Mouse (Mus musculus) kidney, adult 8-10 months (tissue): ENCODE measurements at regions not wholly inside any gene's neighbourhood (a gene's known extent, or its start where the extent isn't known, plus 50 kb on each side); places are given as distances from the start of the nearest gene placed in this dataset.

Experiments used
- DNase-seq, 2 experiments: peaks; one replicate each; pipeline ENCODE4 v3.0.0; 2022

DNA sequence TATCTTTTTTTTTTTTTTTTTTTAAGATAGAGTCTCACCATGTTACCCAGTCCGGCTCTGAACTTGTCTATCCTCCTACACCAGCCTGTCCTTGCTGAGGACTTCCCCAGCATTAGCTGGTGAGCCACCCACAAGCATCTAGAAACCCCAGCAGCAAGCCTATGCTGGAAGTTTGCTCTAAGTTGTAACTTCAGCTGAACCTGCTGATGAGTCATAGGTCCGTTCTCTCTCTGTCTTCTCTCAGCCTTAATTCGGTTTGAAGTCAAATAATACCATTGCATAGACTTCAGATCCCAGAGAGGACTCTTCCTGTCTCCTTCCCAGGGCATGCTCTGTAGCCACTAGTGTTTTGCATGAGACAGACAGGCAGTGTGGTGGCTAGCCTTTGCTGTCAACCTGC lies 68.3 kb upstream of the Myrip start:
- no peak for DNase-seq

DNA sequence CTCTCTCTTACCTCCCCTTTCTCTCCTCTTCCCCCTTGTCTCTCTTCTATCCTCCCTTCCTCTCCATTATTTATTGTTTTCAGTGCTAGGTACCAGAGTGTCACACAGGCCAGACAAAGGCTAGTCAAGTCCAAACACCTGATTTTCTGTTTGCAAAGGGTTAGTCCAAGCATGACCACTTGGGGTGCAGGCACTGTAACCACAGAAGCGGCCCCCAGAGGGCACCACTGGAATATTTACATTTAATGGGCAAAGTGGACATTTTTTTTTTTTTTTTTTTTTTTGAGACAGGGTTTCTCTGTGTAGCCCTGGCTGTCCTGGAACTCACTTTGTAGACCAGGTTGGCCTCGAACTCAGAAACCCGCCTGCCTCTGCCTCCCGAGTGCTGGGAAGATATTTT lies 66.3 kb upstream of the Myrip start:
- peak in 1 of 2 experiments; percentile 29 for DNase-seq

DNA sequence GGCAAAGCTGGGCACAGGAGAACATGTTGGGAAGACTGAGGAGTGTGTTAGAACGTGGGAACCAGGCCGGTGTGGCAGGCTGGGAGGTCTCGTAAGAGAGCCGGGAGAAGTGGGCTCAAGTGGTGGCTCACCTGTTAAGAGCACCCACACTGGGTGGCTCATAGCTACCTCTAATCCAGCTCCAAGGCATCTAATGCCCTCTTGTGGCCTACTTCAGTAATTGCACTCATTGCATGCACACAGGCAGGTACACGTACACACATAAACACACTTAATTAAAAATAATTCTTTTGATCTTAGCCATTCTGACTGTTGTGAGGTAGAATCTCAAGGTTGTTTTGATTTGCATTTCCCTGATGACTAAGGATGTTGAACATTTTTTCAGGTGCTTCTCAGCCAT lies 55.9 kb upstream of the Myrip start:
- DNase-seq: no peak

DNA sequence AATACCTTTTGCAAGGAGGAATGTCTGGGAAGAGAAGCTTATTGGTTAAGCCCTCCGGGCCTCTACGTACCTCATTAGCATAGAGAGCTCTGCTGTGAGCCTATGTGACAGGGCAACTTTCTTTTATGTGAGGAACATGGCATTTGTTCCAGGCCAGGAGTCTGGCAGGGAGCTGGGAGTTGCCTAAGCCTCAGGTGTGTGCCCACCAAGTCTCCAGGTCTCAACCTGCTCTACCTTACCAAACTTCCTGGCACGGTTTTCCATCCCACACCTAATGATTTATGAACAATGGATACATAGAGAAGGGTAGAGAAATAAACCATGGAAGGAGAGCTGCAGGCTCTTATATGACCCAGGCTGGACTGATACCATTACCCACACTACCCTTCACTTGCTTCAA lies 52.6 kb upstream of the Myrip start:
- DNase-seq: no peak
